ENCODE assay signal across 7 mouse cellular contexts in the genomic region with DNA sequence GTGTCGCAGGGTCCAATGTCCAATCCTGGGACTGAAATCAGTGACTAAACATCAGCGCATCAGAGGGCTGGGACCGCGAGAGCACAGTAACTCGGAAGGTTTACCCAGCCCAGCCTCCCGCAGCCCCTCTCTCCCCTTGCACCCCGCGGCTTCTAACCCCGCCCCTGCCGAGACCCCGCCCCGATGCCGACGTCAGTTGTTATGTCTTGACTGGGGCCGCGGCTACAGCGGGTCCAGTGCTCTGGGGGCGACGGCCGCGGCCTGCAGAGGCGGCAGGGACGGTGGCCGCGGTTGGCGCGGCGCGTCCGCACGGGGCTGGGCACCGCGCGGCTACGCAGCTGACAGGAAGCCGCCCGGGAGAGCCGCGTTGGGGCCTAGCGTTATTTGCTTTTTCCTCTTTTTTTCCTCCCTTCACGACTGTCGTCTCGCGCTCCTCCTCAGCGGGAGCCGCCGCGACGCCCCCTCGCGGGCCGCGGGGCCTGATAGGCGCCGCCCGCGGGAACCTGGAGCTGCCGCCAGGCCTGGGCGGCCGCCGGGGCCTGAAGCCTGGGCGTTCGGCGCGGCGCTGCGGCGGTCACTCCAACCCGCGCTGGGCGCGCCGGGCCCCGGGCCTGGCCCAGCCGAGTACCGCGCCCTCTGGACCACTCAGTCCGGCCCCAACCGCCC. TPM values are rescaled to one million over a fixed set of nuclear protein-coding genes. Genes with fewer than 3 reads are reported as not detected.
A peak's percentile ranks its signal among the peaks of the same experiment; 100 is the strongest.
DNase-seq lines count a peak whose midpoint lies in the region; ATAC-seq and TF ChIP-seq lines count a peak whose summit lies in the region.

A gene (plus strand): TSS at position 220 of the 666 bp plus-strand sequence.

- no peaks in the 10 kb centered on the region for H3K27me3 ChIP-seq in embryonic facial prominence, embryonic 12.5 days
- H3K27me3 ChIP-seq in kidney, adult 2 months (replicated peaks; ENCODE audit: control insufficient read depth, insufficient read depth, low read length): no peaks in the 10 kb centered on the region
- H3K27me3 ChIP-seq in limb, embryonic 12.5 days: no peaks in the 10 kb centered on the region
- H3K27me3 ChIP-seq in midbrain, embryonic 15.5 days (replicated peaks): no peaks in the 10 kb centered on the region
- no peaks in the 10 kb centered on the region for H3K27me3 ChIP-seq in spleen, adult 2 months (ENCODE audit: control insufficient read depth, insufficient read depth, low read length)

- H3K9ac ChIP-seq in embryonic facial prominence, embryonic 12.5 days: peak within 1 kb of the TSS; percentile 96
- peak within 1 kb of the TSS; percentile 95 for H3K9ac ChIP-seq in limb, embryonic 12.5 days (replicated peaks)
- H3K9ac ChIP-seq in midbrain, embryonic 15.5 days: peak within 1 kb of the TSS; percentile 98

- H3K4me3 ChIP-seq in embryonic facial prominence, embryonic 12.5 days: peak within 1 kb of the TSS; percentile 88
- H3K4me3 ChIP-seq in kidney, adult 2 months (ENCODE audit: insufficient read depth, low read depth, low read length): peak within 1 kb of the TSS; percentile 65
- H3K4me3 ChIP-seq in limb, embryonic 12.5 days (replicated peaks): peak within 1 kb of the TSS; percentile 80
- peak within 1 kb of the TSS; percentile 88 for H3K4me3 ChIP-seq in midbrain, embryonic 15.5 days
- H3K4me3 ChIP-seq in spleen, adult 2 months (ENCODE audit: extremely low read depth, insufficient read depth, insufficient read length): peak within 1 kb of the TSS; percentile 84

- H3K27ac ChIP-seq in embryonic facial prominence, embryonic 12.5 days: peak within 1 kb of the TSS; percentile 97
- peak within 1 kb of the TSS; percentile 89 for H3K27ac ChIP-seq in kidney, adult 2 months (ENCODE audit: insufficient read depth, low read depth, low read length)
- peak within 1 kb of the TSS; percentile 98 for H3K27ac ChIP-seq in limb, embryonic 12.5 days
- H3K27ac ChIP-seq in midbrain, embryonic 15.5 days: peak within 1 kb of the TSS; percentile 98
- peak within 1 kb of the TSS; percentile 92 for H3K27ac ChIP-seq in spleen, adult 2 months (ENCODE audit: insufficient read depth, low read length)

- ATAC-seq in embryonic facial prominence, embryonic 12.5 days (ENCODE audit: insufficient number of reproducible peaks, insufficient read depth, low FRiP score, low TSS enrichment): peak; percentile 97
- ATAC-seq in limb, embryonic 12.5 days (ENCODE audit: insufficient number of reproducible peaks, insufficient read depth, low FRiP score, low TSS enrichment, low read depth): peak; percentile 97
- peak; percentile 98 for ATAC-seq in midbrain, embryonic 15.5 days (replicated peaks)

- H3K9me3 ChIP-seq in embryonic facial prominence, embryonic 12.5 days: no peaks in the 10 kb centered on the region
- H3K9me3 ChIP-seq in limb, embryonic 12.5 days: no peaks in the 10 kb centered on the region
- H3K9me3 ChIP-seq in midbrain, embryonic 15.5 days: no peaks in the 10 kb centered on the region

- H3K4me1 ChIP-seq in embryonic facial prominence, embryonic 12.5 days: peaks cover 11% of the 10 kb centered on the region
- H3K4me1 ChIP-seq in kidney, adult 2 months (ENCODE audit: control insufficient read depth, insufficient read depth, low read length): peaks cover 5% of the 10 kb centered on the region; the same call in 1 of the 2 replicates
- H3K4me1 ChIP-seq in limb, embryonic 12.5 days (replicated peaks): peaks cover 22% of the 10 kb centered on the region
- peaks cover 18% of the 10 kb centered on the region for H3K4me1 ChIP-seq in midbrain, embryonic 15.5 days
- H3K4me1 ChIP-seq in spleen, adult 2 months (ENCODE audit: control insufficient read depth, insufficient read depth, insufficient read length): no peaks in the 10 kb centered on the region

- TF ChIP-seq CTCF in kidney, adult 2 months (conservative IDR thresholded peaks at IDR 0.05; ENCODE audit: insufficient read depth, insufficient read length, low read depth, low read length): 0 out of 2 replicates have a peak, but pooled peaks have one; percentile 19
- TF ChIP-seq CTCF in spleen, adult 2 months (IDR thresholded peaks at IDR 0.05; ENCODE audit: extremely low read depth, insufficient read depth, insufficient read length, insufficient replicate concordance): no peak

- TF ChIP-seq POLR2A in kidney, adult 2 months (IDR thresholded peaks at IDR 0.05; ENCODE audit: low read depth, low read length): peak; percentile 89
- TF ChIP-seq POLR2A in spleen, adult 2 months (IDR thresholded peaks at IDR 0.05; ENCODE audit: low read depth, low read length): peak; percentile 93

- 1% methylated on average over 77 of the region's 79 CpGs for WGBS in embryonic facial prominence, embryonic 12.5 days
- WGBS in kidney, adult 2 months: under 1% methylated on average over 75 of the region's 79 CpGs
- WGBS in limb, embryonic 12.5 days: under 1% methylated on average over 65 of the region's 79 CpGs
- under 1% methylated on average over 74 of the region's 79 CpGs for WGBS in midbrain, embryonic 15.5 days
- WGBS in spleen, adult 2 months: under 1% methylated on average over 70 of the region's 79 CpGs

- no peaks in the 10 kb centered on the region for H3K36me3 ChIP-seq in embryonic facial prominence, embryonic 12.5 days
- peaks cover 4% of the 10 kb centered on the region; the same call in 1 of the 2 replicates for H3K36me3 ChIP-seq in kidney, adult 2 months (ENCODE audit: control insufficient read depth, insufficient read depth, low read length)
- peaks cover 8% of the 10 kb centered on the region; the same call in 1 of the 2 replicates for H3K36me3 ChIP-seq in limb, embryonic 12.5 days
- 0 out of 2 replicates have a peak, but pooled peaks cover 2% of the 10 kb centered on the region for H3K36me3 ChIP-seq in midbrain, embryonic 15.5 days (replicated peaks)
- H3K36me3 ChIP-seq in spleen, adult 2 months (ENCODE audit: control insufficient read depth, insufficient read depth, low read length): peaks cover 2% of the 10 kb centered on the region; the same call in 1 of the 2 replicates

- H3K4me2 ChIP-seq in embryonic facial prominence, embryonic 12.5 days (replicated peaks): peak within 1 kb of the TSS; percentile 82
- peak within 1 kb of the TSS; percentile 78 for H3K4me2 ChIP-seq in limb, embryonic 12.5 days
- H3K4me2 ChIP-seq in midbrain, embryonic 15.5 days: peak within 1 kb of the TSS; percentile 71

- peak; percentile 96 for DNase-seq in adrenal gland, postnatal 25 days
- DNase-seq in heart, adult 18-20 months: peak; percentile 94 to 97
- DNase-seq in kidney, adult 2 months: peak; percentile 95
- peak; percentile 72 to 83 for DNase-seq in spleen, adult 2 months (ENCODE audit: low read depth in 1 of 2, low spot score in 2 of 2)

RNA-seq across cellular contexts. Expression of the gene that starts here (rescaled TPM):
- 32.3 and 41.0 TPM in 2 replicates for total RNA-seq in adrenal gland, postnatal 25 days (2021)
- polyA plus RNA-seq in embryonic facial prominence, embryonic 12.5 days (2016; fragmentation: Nextera tagmentation; extraction: Ambion mirVana): 20.6 and 22.4 TPM in 2 replicates
- 10 to 100 TPM; 24.5 to 25.0 TPM for total RNA-seq in heart, adult 18-20 months (2021)
- polyA plus RNA-seq in kidney, adult 2 months (2012; rRNA removed): 12.6 and 15.1 TPM in 2 replicates
- polyA plus RNA-seq in limb, embryonic 12.5 days (2016; fragmentation: Nextera tagmentation; extraction: Ambion mirVana): 18.9 and 20.8 TPM in 2 replicates
- 24.9 and 26.0 TPM in 2 replicates for polyA plus RNA-seq in midbrain, embryonic 15.5 days (2015; fragmentation: Nextera tagmentation; extraction: Ambion mirVana)
- 7.3 and 12.2 TPM in 2 replicates for polyA plus RNA-seq in spleen, adult 2 months (2012; rRNA removed)

Comparison
In these comparisons a context has a peak if more than half of its experiments do, and no peak if none do; other contexts are left out.
1. Peak in every context shown above with its lines: DNase-seq, ATAC-seq, H3K4me3 ChIP-seq and H3K27ac ChIP-seq.